Mouse (Mus musculus) cerebellum, adult (tissue): Measurements from ENCODE around the gene Ankfy1.
"Not testable (repeated sequence)": the region's sequence is repeated elsewhere in the genome, so short reads cannot be mapped to it uniquely, and the experiment has no call there.

Source experiments
- ATAC-seq: cut with Nextera tagmentation; 2 replicates; pipeline ENCODE4 v1.9.2; 2017; ENCODE audit warnings: mild to moderate bottlenecking, moderate library complexity, mixed read lengths; ENCODE audit not compliant: insufficient number of reproducible peaks, low FRiP score, low TSS enrichment

Gene Ankfy1

GRCm38 (mm10) chr11:72712721-72713120 lies 22.9 kb downstream of the Ankfy1 start:
- ATAC-seq = no peak

GRCm38 (mm10) chr11:72718161-72718560 lies 28.4 kb downstream of the Ankfy1 start:
- ATAC-seq = no peak

- no peak for ATAC-seq
Observed at GRCm38 (mm10) chr11:72723165-72723564, 33.4 kb downstream of the Ankfy1 start.

- no peak for ATAC-seq
Observed at GRCm38 (mm10) chr11:72723871-72724270, 34.1 kb downstream of the Ankfy1 start.

- no peak for ATAC-seq
Observed at GRCm38 (mm10) chr11:72726023-72726422, 36.2 kb downstream of the Ankfy1 start.

- ATAC-seq = no peak
Observed at GRCm38 (mm10) chr11:72733736-72734135, 43.9 kb downstream of the Ankfy1 start.

GRCm38 (mm10) chr11:72734840-72735518 lies 45.2 kb downstream of the Ankfy1 start:
- no peak for ATAC-seq

- ATAC-seq = no peak
Observed at GRCm38 (mm10) chr11:72735519-72735860, 45.7 kb downstream of the Ankfy1 start.

- ATAC-seq = no peak
Observed at GRCm38 (mm10) chr11:72736320-72736719, 46.5 kb downstream of the Ankfy1 start.

GRCm38 (mm10) chr11:72737517-72737916 lies 47.7 kb downstream of the Ankfy1 start:
- not testable (repeated sequence) for ATAC-seq

- no peak for ATAC-seq
Observed at GRCm38 (mm10) chr11:72739048-72739447, 49.2 kb downstream of the Ankfy1 start.

GRCm38 (mm10) chr11:72751956-72752355 lies 62.1 kb downstream of the Ankfy1 start:
- no peak for ATAC-seq

- ATAC-seq = no peak
Observed at GRCm38 (mm10) chr11:72758316-72758715, 68.5 kb downstream of the Ankfy1 start.

GRCm38 (mm10) chr11:72759581-72759980 lies 69.8 kb downstream of the Ankfy1 start:
- no peak for ATAC-seq

GRCm38 (mm10) chr11:72760781-72761180 lies 71.0 kb downstream of the Ankfy1 start:
- no peak for ATAC-seq

- no peak for ATAC-seq
Observed at GRCm38 (mm10) chr11:72764270-72764669, 74.5 kb downstream of the Ankfy1 start.

- ATAC-seq = no peak
Observed at GRCm38 (mm10) chr11:72767716-72768115, 77.9 kb downstream of the Ankfy1 start.

GRCm38 (mm10) chr11:72769061-72769460 lies 79.3 kb downstream of the Ankfy1 start:
- ATAC-seq = no peak

- ATAC-seq = no peak
Observed at GRCm38 (mm10) chr11:72770324-72770723, 80.5 kb downstream of the Ankfy1 start.

GRCm38 (mm10) chr11:72770816-72771215 lies 81.0 kb downstream of the Ankfy1 start:
- no peak for ATAC-seq

- ATAC-seq = no peak
Observed at GRCm38 (mm10) chr11:72771461-72771860, 81.7 kb downstream of the Ankfy1 start.

- ATAC-seq = not testable (repeated sequence)
Observed at GRCm38 (mm10) chr11:72772611-72773010, 82.8 kb downstream of the Ankfy1 start.

GRCm38 (mm10) chr11:72778957-72779356 lies 89.2 kb downstream of the Ankfy1 start:
- ATAC-seq = no peak
